Mouse (Mus musculus) spleen, adult 2 months (tissue): Measurements from ENCODE around the gene Ackr4.

Experiments
- CTCF ChIP-seq: fragments of 200-500 bp; IDR thresholded peaks from 2 replicates; pipeline ENCODE4 v1.5.1; 2011; ENCODE audit warnings: mild to moderate bottlenecking, inconsistent platforms; ENCODE audit not compliant: insufficient read depth, insufficient read length, insufficient replicate concordance; ENCODE audit errors: extremely low read depth
- POLR2A ChIP-seq: fragments of 200-500 bp; IDR thresholded peaks from 2 replicates; pipeline ENCODE4 v1.6.1; 2011; ENCODE audit warnings: low read depth, low read length, inconsistent platforms

DNA sequence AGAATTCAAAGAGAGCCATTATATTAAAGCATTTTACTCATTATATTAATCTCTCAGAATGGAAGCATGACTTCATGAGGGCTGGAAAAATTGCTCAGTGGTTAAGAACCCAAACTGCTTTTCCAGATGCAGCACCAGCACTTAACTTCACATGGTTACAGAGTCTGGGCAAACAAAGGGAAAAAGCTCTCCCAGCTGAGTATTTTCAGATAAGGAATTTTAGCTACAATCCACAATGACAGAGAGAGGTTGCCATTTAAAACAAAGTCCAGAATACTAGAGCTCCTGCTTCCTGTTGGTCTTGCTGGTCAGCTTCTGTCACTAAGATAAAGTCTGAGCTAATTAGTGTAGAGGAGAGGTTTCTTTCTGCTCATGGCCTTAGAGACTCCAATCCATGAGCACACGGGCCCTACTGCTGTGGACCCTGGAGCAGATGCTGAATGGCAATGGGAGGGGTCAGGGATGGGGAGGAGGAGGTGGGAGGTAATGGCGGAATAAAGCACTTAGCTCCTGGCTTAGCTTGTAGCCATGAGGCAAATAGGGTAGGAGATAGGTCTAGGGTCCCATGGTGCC lies 18.1 kb downstream of the Ackr4 start:
- no peak for TF ChIP-seq POLR2A
- TF ChIP-seq CTCF: no peak
